In genomic region chr4:67885204-67885603, GRCm38 (mm10) we compare ENCODE assay signal across 25 mouse cellular contexts.
DNase-seq lines count a peak whose midpoint lies in the region; ATAC-seq and TF ChIP-seq lines count a peak whose summit lies in the region.
"Had no signal": no experiment of that assay in that cellular context is flagged by ENCODE, and none has a peak within 500 bp of the region (broad histone marks: within the 10 kb centered on the region; RNA-seq: fewer than 3 reads in every experiment).

No protein-coding gene starts in this region.

- no peak for TF ChIP-seq POLR2A in kidney, adult 2 months (IDR thresholded peaks at IDR 0.05; ENCODE audit: low read depth, low read length)
- no peak for TF ChIP-seq POLR2A in lung, adult 2 months (IDR thresholded peaks at IDR 0.05; ENCODE audit: borderline replicate concordance, extremely low read depth, low read depth, low read length)

- no peaks in the 10 kb centered on the region for H3K36me3 ChIP-seq in hindbrain, postnatal 0 days (ENCODE audit: insufficient read depth, low read length)
- no peaks in the 10 kb centered on the region for H3K36me3 ChIP-seq in hindbrain, embryonic 12.5 days
- no peaks in the 10 kb centered on the region for H3K36me3 ChIP-seq in kidney, adult 2 months (ENCODE audit: control insufficient read depth, insufficient read depth, low read length)
- no peaks in the 10 kb centered on the region for H3K36me3 ChIP-seq in kidney, postnatal 0 days (ENCODE audit: insufficient read depth, low read length)
- H3K36me3 ChIP-seq: embryonic facial prominence, embryonic 10.5 days; heart, embryonic 13.5 days; hindbrain, embryonic 15.5 days; limb, embryonic 10.5 days; midbrain, embryonic 12.5 days; neural tube, embryonic 12.5 days had no signal

- TF ChIP-seq CTCF in hindbrain, postnatal 0 days (IDR thresholded peaks at IDR 0.05; ENCODE audit: low read depth), result no peak
- no peak for TF ChIP-seq CTCF in Patski (IDR thresholded peaks at IDR 0.05)
- no peak for TF ChIP-seq CTCF in kidney, adult 2 months (conservative IDR thresholded peaks at IDR 0.05; ENCODE audit: insufficient read depth, insufficient read length, low read depth, low read length)
- TF ChIP-seq CTCF in kidney, postnatal 0 days (IDR thresholded peaks at IDR 0.05; ENCODE audit: low read depth), result no peak
- no peak for TF ChIP-seq CTCF in lung, adult 2 months (IDR thresholded peaks at IDR 0.05; ENCODE audit: insufficient read depth, low read length)

- CTCF ChIA-PET in Patski (lab: Charles Lee), result no interaction called here

- no peaks in the 10 kb centered on the region for H3K4me1 ChIP-seq in hindbrain, postnatal 0 days (ENCODE audit: insufficient read depth, low read length)
- no peaks in the 10 kb centered on the region for H3K4me1 ChIP-seq in hindbrain, embryonic 12.5 days
- no peaks in the 10 kb centered on the region for H3K4me1 ChIP-seq in kidney, adult 2 months (ENCODE audit: control insufficient read depth, insufficient read depth, low read length)
- H3K4me1 ChIP-seq in kidney, postnatal 0 days (replicated peaks; ENCODE audit: insufficient read depth, low read length), result no peaks in the 10 kb centered on the region
- H3K4me1 ChIP-seq in lung, adult 2 months (ENCODE audit: control insufficient read depth, insufficient read depth, low read length), result no peaks in the 10 kb centered on the region
- H3K4me1 ChIP-seq: embryonic facial prominence, embryonic 10.5 days; heart, embryonic 13.5 days; hindbrain, embryonic 15.5 days; limb, embryonic 10.5 days; midbrain, embryonic 12.5 days; neural tube, embryonic 12.5 days had no signal

- peak; percentile 56 for DNase-seq in hindbrain, postnatal 0 days (ENCODE audit: low spot score)
- peak; percentile 19 for DNase-seq in Patski (ENCODE audit: low read depth, low spot score)
- peak; percentile 88 for DNase-seq in kidney, adult 2 months
- DNase-seq in kidney, postnatal 0 days (ENCODE audit: low spot score), result peak; percentile 41
- no peak for DNase-seq in layer of hippocampus, postnatal 25 days (ENCODE audit: extremely low spot score in 1 of 2, low spot score in 1 of 2)
- DNase-seq in lung, adult 2 months, result no peak
- DNase-seq: adrenal gland, postnatal 10 days; cerebellum, adult 8-10 months; gastrocnemius, postnatal 25 days; heart, adult 2 months; heart, postnatal 14 days; layer of hippocampus, adult 9-11 months; liver; right cerebral cortex, postnatal 25 days; thymus, postnatal 25 days had no signal

- POLR2A ChIA-PET in Patski (lab: Charles Lee), result no interaction called here

- no peak overlapping the region for H3K27ac ChIP-seq in hindbrain, postnatal 0 days
- no peak overlapping the region for H3K27ac ChIP-seq in hindbrain, embryonic 12.5 days
- no peak overlapping the region for H3K27ac ChIP-seq in kidney, adult 2 months (ENCODE audit: insufficient read depth, low read depth, low read length)
- no peak overlapping the region for H3K27ac ChIP-seq in kidney, postnatal 0 days
- H3K27ac ChIP-seq: embryonic facial prominence, embryonic 10.5 days; heart, adult 2 months; heart, embryonic 13.5 days; hindbrain, embryonic 15.5 days; left cerebral cortex, adult 2 months; limb, embryonic 10.5 days; midbrain, embryonic 12.5 days; neural tube, embryonic 12.5 days had no signal

- no peak overlapping the region for H3K4me2 ChIP-seq in hindbrain, postnatal 0 days (ENCODE audit: low read depth, low read length)
- no peak overlapping the region for H3K4me2 ChIP-seq in hindbrain, embryonic 12.5 days (replicated peaks)
- no peak overlapping the region for H3K4me2 ChIP-seq in kidney, postnatal 0 days (ENCODE audit: low read length)
- H3K4me2 ChIP-seq: heart, embryonic 13.5 days; hindbrain, embryonic 15.5 days; midbrain, embryonic 12.5 days; neural tube, embryonic 12.5 days had no signal

- ATAC-seq in hindbrain, postnatal 0 days, result peak; percentile 77; the same call in 1 of the 2 replicates
- ATAC-seq in hindbrain, embryonic 12.5 days (ENCODE audit: low FRiP score), result no peak
- no peak for ATAC-seq in Patski
- ATAC-seq in kidney, postnatal 0 days (replicated peaks; ENCODE audit: low FRiP score, low read depth), result peak; percentile 95
- ATAC-seq in inflammation-experienced regulatory T-cells, adult 6 months, result no peak
- ATAC-seq: intestine, postnatal 0 days had no signal

- no peaks in the 10 kb centered on the region for H3K9me3 ChIP-seq in hindbrain, postnatal 0 days (ENCODE audit: low read length)
- no peaks in the 10 kb centered on the region for H3K9me3 ChIP-seq in hindbrain, embryonic 12.5 days (replicated peaks)
- no peaks in the 10 kb centered on the region for H3K9me3 ChIP-seq in kidney, postnatal 0 days (replicated peaks; ENCODE audit: low read length)
- H3K9me3 ChIP-seq: embryonic facial prominence, embryonic 10.5 days; heart, embryonic 13.5 days; hindbrain, embryonic 15.5 days; limb, embryonic 10.5 days; midbrain, embryonic 12.5 days; neural tube, embryonic 12.5 days had no signal

- no peaks in the 10 kb centered on the region for H3K27me3 ChIP-seq in hindbrain, postnatal 0 days (ENCODE audit: insufficient read depth, low read length)
- no peaks in the 10 kb centered on the region for H3K27me3 ChIP-seq in hindbrain, embryonic 12.5 days
- no peaks in the 10 kb centered on the region for H3K27me3 ChIP-seq in Patski
- no peaks in the 10 kb centered on the region for H3K27me3 ChIP-seq in kidney, adult 2 months (replicated peaks; ENCODE audit: control insufficient read depth, insufficient read depth, low read length)
- H3K27me3 ChIP-seq in kidney, postnatal 0 days (ENCODE audit: insufficient read depth, low read length), result no peaks in the 10 kb centered on the region
- H3K27me3 ChIP-seq: heart, embryonic 13.5 days; hindbrain, embryonic 15.5 days; midbrain, embryonic 12.5 days; neural tube, embryonic 12.5 days had no signal

- no peak overlapping the region for H3K9ac ChIP-seq in hindbrain, postnatal 0 days (replicated peaks; ENCODE audit: low read length)
- no peak overlapping the region for H3K9ac ChIP-seq in hindbrain, embryonic 12.5 days
- H3K9ac ChIP-seq in kidney, postnatal 0 days (ENCODE audit: low read depth, low read length), result no peak overlapping the region
- H3K9ac ChIP-seq: heart, embryonic 13.5 days; hindbrain, embryonic 15.5 days; midbrain, embryonic 12.5 days; neural tube, embryonic 12.5 days had no signal

- in situ Hi-C loops in Patski (cut with MboI; ENCODE audit: low pct_unique_long_range_greater_than_20kb), result no loop called here

- no peak overlapping the region for H3K4me3 ChIP-seq in hindbrain, postnatal 0 days (ENCODE audit: low read length)
- H3K4me3 ChIP-seq in hindbrain, embryonic 12.5 days, result no peak overlapping the region
- no peak overlapping the region for H3K4me3 ChIP-seq in kidney, adult 2 months (ENCODE audit: insufficient read depth, low read depth, low read length)
- no peak overlapping the region for H3K4me3 ChIP-seq in kidney, postnatal 0 days (replicated peaks; ENCODE audit: low read depth, low read length)
- H3K4me3 ChIP-seq in lung, adult 2 months (replicated peaks; ENCODE audit: extremely low read depth, low read depth, low read length), result no peak overlapping the region
- H3K4me3 ChIP-seq: embryonic facial prominence, embryonic 10.5 days; heart, adult 2 months; heart, embryonic 13.5 days; hindbrain, embryonic 15.5 days; left cerebral cortex, adult 2 months; limb, embryonic 10.5 days; midbrain, embryonic 12.5 days; neural tube, embryonic 12.5 days had no signal

Comparison
In these comparisons a context has a peak if more than half of its experiments do, and no peak if none do; other contexts are left out.
1. ATAC-seq: peak in hindbrain, postnatal 0 days (single experiment) and kidney, postnatal 0 days (single experiment); none in hindbrain, embryonic 12.5 days (single experiment), Patski (single experiment) and inflammation-experienced regulatory T-cells, adult 6 months (single experiment).
2. DNase-seq: peak in hindbrain, postnatal 0 days (single experiment), Patski (single experiment), kidney, adult 2 months (single experiment) and kidney, postnatal 0 days (single experiment); none in layer of hippocampus, postnatal 25 days (0 of 2) and lung, adult 2 months (single experiment).